Mouse (Mus musculus): ENCODE results near the gene Vegfd.
A peak's percentile ranks its signal among the peaks of the same experiment; 100 is the strongest.

The Vegfd gene

GRCm38 (mm10) chrX:164373081-164373480 is at the start of gene Vegfd:
Gene Vegfd, plus strand, starts transcription at chrX:164373378.
- no peak for DNase-seq (ENCODE audit: low spot score)

GRCm38 (mm10) chrX:164323391-164323913 is 49.7 kb upstream of the Vegfd start:
- DNase-seq (ENCODE audit: low spot score): no peak

GRCm38 (mm10) chrX:164330351-164330750 is 42.8 kb upstream of the Vegfd start:
- DNase-seq (ENCODE audit: low spot score): no peak

GRCm38 (mm10) chrX:164330766-164331165 is 42.4 kb upstream of the Vegfd start:
- no peak for DNase-seq (ENCODE audit: low spot score)

- no peak for DNase-seq (ENCODE audit: low spot score)
These were observed 34.6 kb upstream of the Vegfd start for GRCm38 (mm10) chrX:164338591-164338990.

- no peak for DNase-seq (ENCODE audit: low spot score)
These were observed 27.7 kb upstream of the Vegfd start for GRCm38 (mm10) chrX:164345359-164345938.

GRCm38 (mm10) chrX:164348937-164349336 is 24.2 kb upstream of the Vegfd start:
- DNase-seq (ENCODE audit: low spot score): no peak

- DNase-seq (ENCODE audit: low spot score): no peak
These were observed 7.9 kb upstream of the Vegfd start for GRCm38 (mm10) chrX:164365153-164365865.

GRCm38 (mm10) chrX:164370576-164370975 is 2.6 kb upstream of the Vegfd start:
- DNase-seq (ENCODE audit: low spot score): no peak

- no peak for DNase-seq (ENCODE audit: low spot score)
These were observed 1.4 kb downstream of the Vegfd start for GRCm38 (mm10) chrX:164374586-164374985.

GRCm38 (mm10) chrX:164379721-164380120 is 6.5 kb downstream of the Vegfd start:
- DNase-seq (ENCODE audit: low spot score): no peak

- peak; percentile 64 for DNase-seq (ENCODE audit: low spot score)
These were observed 8.6 kb downstream of the Vegfd start for GRCm38 (mm10) chrX:164381618-164382408.

- no peak for DNase-seq (ENCODE audit: low spot score)
These were observed 20.9 kb downstream of the Vegfd start for GRCm38 (mm10) chrX:164394091-164394490.

- no peak for DNase-seq (ENCODE audit: low spot score)
These were observed 25.3 kb downstream of the Vegfd start for GRCm38 (mm10) chrX:164398456-164398855.

- DNase-seq (ENCODE audit: low spot score): no peak
These were observed 32.0 kb downstream of the Vegfd start for GRCm38 (mm10) chrX:164405080-164405649.

GRCm38 (mm10) chrX:164406133-164407022 is 33.2 kb downstream of the Vegfd start:
- DNase-seq (ENCODE audit: low spot score): no peak

GRCm38 (mm10) chrX:164408301-164408927 is 35.2 kb downstream of the Vegfd start:
- no peak for DNase-seq (ENCODE audit: low spot score)

GRCm38 (mm10) chrX:164410562-164410961 is 37.4 kb downstream of the Vegfd start:
- DNase-seq (ENCODE audit: low spot score): no peak

- DNase-seq (ENCODE audit: low spot score): no peak
These were observed 43.6 kb downstream of the Vegfd start for GRCm38 (mm10) chrX:164416803-164417202.

- DNase-seq (ENCODE audit: low spot score): no peak
These were observed 44.8 kb downstream of the Vegfd start for GRCm38 (mm10) chrX:164418008-164418407.

GRCm38 (mm10) chrX:164419471-164419939 is 46.3 kb downstream of the Vegfd start, which contains the start of gene Piga:
Gene Piga, plus strand, starts transcription at chrX:164419787.
- peak; percentile 79 for DNase-seq (ENCODE audit: low spot score)

Measured in spleen, adult 12 weeks (tissue).